Mouse (Mus musculus) E14TG2a.4 (cell line): Measurements from ENCODE around the gene Usp4.
"Not testable (repeated sequence)": the region's sequence is repeated elsewhere in the genome, so short reads cannot be mapped to it uniquely, and the experiment has no call there.

Experiments used
- CTCF ChIP-seq: conservative IDR thresholded peaks from 2 replicates; pipeline ENCODE4 v1.5.1; 2014; ENCODE audit warnings: low read length
- POU5F1 ChIP-seq: IDR thresholded peaks from 2 replicates; pipeline ENCODE4 v1.6.1; 2014; ENCODE audit warnings: low read length, borderline replicate concordance

GRCm38 (mm10) chr9:108322054-108322453 lies 25.6 kb upstream of the Usp4 start:
- peak; percentile 15 for TF ChIP-seq CTCF
- not testable (repeated sequence) for TF ChIP-seq POU5F1
